9 mouse cellular contexts compared by ENCODE assay signal in genomic region chr8:126928755-126929505, GRCm38 (mm10). TPM values are rescaled to one million over a fixed set of nuclear protein-coding genes. Genes with fewer than 3 reads are reported as not detected.
DNase-seq lines count a peak whose midpoint lies in the region; ATAC-seq and TF ChIP-seq lines count a peak whose summit lies in the region.
"Had no signal": no experiment of that assay in that cellular context is flagged by ENCODE, and none has a peak within 500 bp of the region (broad histone marks: within the 10 kb centered on the region; RNA-seq: fewer than 3 reads in every experiment).

No protein-coding gene starts in this region.

- no peak overlapping the region for H3K9ac ChIP-seq in hindbrain, embryonic 14.5 days
- H3K9ac ChIP-seq in hindbrain, postnatal 0 days (replicated peaks; ENCODE audit: low read length) = no peak overlapping the region
- H3K9ac ChIP-seq in ES-Bruce4 (ENCODE audit: low read depth, poor library complexity, severe bottlenecking) = no peak overlapping the region
- no peak overlapping the region for H3K9ac ChIP-seq in forebrain, embryonic 16.5 days (replicated peaks; ENCODE audit: low read depth, low read length)

- H3K27ac ChIP-seq in hindbrain, embryonic 14.5 days = no peak overlapping the region
- no peak overlapping the region for H3K27ac ChIP-seq in hindbrain, postnatal 0 days
- 0 out of 2 replicates have a peak overlapping the region, but pooled peaks have one; percentile 2 for H3K27ac ChIP-seq in ES-Bruce4 (ENCODE audit: insufficient read depth, low read length)
- no peak overlapping the region for H3K27ac ChIP-seq in forebrain, embryonic 16.5 days (ENCODE audit: low read length)

- H3K27me3 ChIP-seq in hindbrain, embryonic 14.5 days (ENCODE audit: control insufficient read depth, insufficient read depth, low read length) = no peaks in the 10 kb centered on the region
- H3K27me3 ChIP-seq in hindbrain, postnatal 0 days (ENCODE audit: insufficient read depth, low read length) = no peaks in the 10 kb centered on the region
- no peaks in the 10 kb centered on the region for H3K27me3 ChIP-seq in ES-Bruce4 (ENCODE audit: control insufficient read depth, insufficient read depth, low read length, poor library complexity, severe bottlenecking)
- H3K27me3 ChIP-seq in forebrain, embryonic 16.5 days (replicated peaks; ENCODE audit: control insufficient read depth, insufficient read depth, low read length) = no peaks in the 10 kb centered on the region

- DNase-seq in adrenal gland, postnatal 14 days = peak; percentile 72
- DNase-seq in adrenal gland, postnatal 4 days (ENCODE audit: low spot score in 2 of 2) = no peak
- DNase-seq in hindbrain, embryonic 14.5 days (ENCODE audit: low spot score) = no peak
- DNase-seq in hindbrain, postnatal 0 days (ENCODE audit: low spot score) = no peak
- no peak for DNase-seq in yolk sac, embryonic 10.5 days (ENCODE audit: low spot score)
- no peak for DNase-seq in right cerebral cortex, adult 2 months (ENCODE audit: low spot score in 2 of 2)
- DNase-seq: layer of hippocampus, adult 9-11 months had no signal

- 94% methylated on average over 10 of the region's 10 CpGs for WGBS in hindbrain, embryonic 14.5 days
- WGBS in hindbrain, postnatal 0 days = 83% methylated on average over 10 of the region's 10 CpGs
- 92% methylated on average over 10 of the region's 10 CpGs for WGBS in forebrain, embryonic 16.5 days

- no peak overlapping the region for H3K4me2 ChIP-seq in hindbrain, embryonic 14.5 days (replicated peaks)
- no peak overlapping the region for H3K4me2 ChIP-seq in hindbrain, postnatal 0 days (ENCODE audit: low read depth, low read length)
- H3K4me2 ChIP-seq in forebrain, embryonic 16.5 days (ENCODE audit: low read length) = no peak overlapping the region

- peaks cover 45% of the 10 kb centered on the region for H3K36me3 ChIP-seq in hindbrain, embryonic 14.5 days (replicated peaks; ENCODE audit: control insufficient read depth, insufficient read depth)
- H3K36me3 ChIP-seq in hindbrain, postnatal 0 days (ENCODE audit: insufficient read depth, low read length) = peaks cover 6% of the 10 kb centered on the region; the same call in 1 of the 2 replicates
- H3K36me3 ChIP-seq in ES-Bruce4 (ENCODE audit: control insufficient read depth, insufficient read depth, low read length, poor library complexity, severe bottlenecking) = peaks cover 77% of the 10 kb centered on the region
- H3K36me3 ChIP-seq in forebrain, embryonic 16.5 days (ENCODE audit: control insufficient read depth, insufficient read depth) = 0 out of 2 replicates have a peak, but pooled peaks cover 5% of the 10 kb centered on the region

- TF ChIP-seq CTCF in hindbrain, postnatal 0 days (IDR thresholded peaks at IDR 0.05; ENCODE audit: low read depth) = no peak
- TF ChIP-seq CTCF in ES-Bruce4 (IDR thresholded peaks at IDR 0.05; ENCODE audit: low read depth, low read length) = no peak

- TF ChIP-seq EP300 in ES-Bruce4 (IDR thresholded peaks at IDR 0.05; ENCODE audit: insufficient read depth, low read depth, low read length) = no peak

- no peak for TF ChIP-seq POLR2A in ES-Bruce4 (IDR thresholded peaks at IDR 0.05; ENCODE audit: insufficient read depth, low read length)

- H3K9me3 ChIP-seq in hindbrain, embryonic 14.5 days (ENCODE audit: control insufficient read depth, low read length) = no peaks in the 10 kb centered on the region
- no peaks in the 10 kb centered on the region for H3K9me3 ChIP-seq in hindbrain, postnatal 0 days (ENCODE audit: low read length)
- no peaks in the 10 kb centered on the region for H3K9me3 ChIP-seq in ES-Bruce4 (replicated peaks; ENCODE audit: control insufficient read depth, insufficient read depth, low read length, poor library complexity, severe bottlenecking)
- H3K9me3 ChIP-seq in forebrain, embryonic 16.5 days (ENCODE audit: control insufficient read depth, low read length) = no peaks in the 10 kb centered on the region

- no peaks in the 10 kb centered on the region for H3K4me1 ChIP-seq in hindbrain, embryonic 14.5 days (replicated peaks; ENCODE audit: control insufficient read depth, insufficient read depth, low read length)
- H3K4me1 ChIP-seq in hindbrain, postnatal 0 days (ENCODE audit: insufficient read depth, low read length) = no peaks in the 10 kb centered on the region
- H3K4me1 ChIP-seq in ES-Bruce4 (ENCODE audit: control insufficient read depth, insufficient read depth, low read length) = peaks cover 3% of the 10 kb centered on the region
- no peaks in the 10 kb centered on the region for H3K4me1 ChIP-seq in forebrain, embryonic 16.5 days (replicated peaks; ENCODE audit: control insufficient read depth, insufficient read depth, low read length)

- ATAC-seq in hindbrain, embryonic 14.5 days (ENCODE audit: low FRiP score) = 0 out of 2 replicates have a peak, but pooled peaks have one; percentile 41
- no peak for ATAC-seq in hindbrain, postnatal 0 days
- ATAC-seq in forebrain, embryonic 16.5 days = peak; percentile 31; the same call in 1 of the 2 replicates

- no peak overlapping the region for H3K4me3 ChIP-seq in hindbrain, embryonic 14.5 days (replicated peaks; ENCODE audit: low read length)
- H3K4me3 ChIP-seq in hindbrain, postnatal 0 days (ENCODE audit: low read length) = no peak overlapping the region
- H3K4me3 ChIP-seq in ES-Bruce4 (ENCODE audit: low read depth, low read length) = no peak overlapping the region
- no peak overlapping the region for H3K4me3 ChIP-seq in forebrain, embryonic 16.5 days (replicated peaks; ENCODE audit: low read length)

RNA-seq across cellular contexts. Expression of gene Tomm20, which starts 16.7 kb away (rescaled TPM):
- 206 and 229 TPM in 2 replicates for total RNA-seq in adrenal gland, postnatal 14 days (2021)
- 100 to 1,000 TPM; 199 to 214 TPM for total RNA-seq in adrenal gland, postnatal 4 days (2021)
- 208 and 216 TPM in 2 replicates for polyA plus RNA-seq in hindbrain, embryonic 14.5 days (2014; fragmentation: Nextera tagmentation; extraction: Ambion mirVana)
- total RNA-seq in hindbrain, postnatal 0 days (2014; rRNA removed) = 125 and 141 TPM in 2 replicates
- 224 and 232 TPM in 2 replicates for polyA plus RNA-seq in hindbrain, postnatal 0 days (2015; fragmentation: Nextera tagmentation; extraction: Ambion mirVana)
- 642 and 659 TPM in 2 replicates for polyA plus RNA-seq in ES-Bruce4 (2011; ENCODE audit: insufficient read depth, insufficient read length, low read depth, missing spikeins)
- polyA plus RNA-seq in forebrain, embryonic 16.5 days (2015; fragmentation: Nextera tagmentation; extraction: Ambion mirVana) = 191 and 193 TPM in 2 replicates

RNA-seq across cellular contexts. Expression of gene Rbm34, which starts 41.9 kb away (rescaled TPM):
- total RNA-seq in adrenal gland, postnatal 14 days (2021) = 14.1 and 16.0 TPM in 2 replicates
- 10 to 100 TPM; 16.6 to 19.2 TPM for total RNA-seq in adrenal gland, postnatal 4 days (2021)
- polyA plus RNA-seq in hindbrain, embryonic 14.5 days (2014; fragmentation: Nextera tagmentation; extraction: Ambion mirVana) = 23.2 and 24.3 TPM in 2 replicates
- total RNA-seq in hindbrain, postnatal 0 days (2014; rRNA removed) = 9.8 and 10.4 TPM in 2 replicates
- 28.3 and 29.0 TPM in 2 replicates for polyA plus RNA-seq in hindbrain, postnatal 0 days (2015; fragmentation: Nextera tagmentation; extraction: Ambion mirVana)
- 55.0 and 58.7 TPM in 2 replicates for polyA plus RNA-seq in ES-Bruce4 (2011; ENCODE audit: insufficient read depth, insufficient read length, low read depth, missing spikeins)
- polyA plus RNA-seq in forebrain, embryonic 16.5 days (2015; fragmentation: Nextera tagmentation; extraction: Ambion mirVana) = 23.8 and 23.9 TPM in 2 replicates
